10 mouse cellular contexts compared by ENCODE assay signal in genomic region chr7:30572969-30573368, GRCm38 (mm10). TPM values are rescaled to one million over a fixed set of nuclear protein-coding genes. Genes with fewer than 3 reads are reported as not detected.
A peak's percentile ranks its signal among the peaks of the same experiment; 100 is the strongest.
DNase-seq lines count a peak whose midpoint lies in the region; ATAC-seq and TF ChIP-seq lines count a peak whose summit lies in the region.
"Had no signal": no experiment of that assay in that cellular context is flagged by ENCODE, and none has a peak within 500 bp of the region (broad histone marks: within the 10 kb centered on the region; RNA-seq: fewer than 3 reads in every experiment).

No protein-coding gene starts in this region.

- TF ChIP-seq CTCF in intestine, postnatal 0 days (IDR thresholded peaks at IDR 0.05; ENCODE audit: low read depth): no peak

- WGBS in intestine, postnatal 0 days: 88% methylated on average over 2 of the region's 2 CpGs

- no peaks in the 10 kb centered on the region for H3K9me3 ChIP-seq in intestine, postnatal 0 days (ENCODE audit: control insufficient read depth)
- H3K9me3 ChIP-seq: megakaryocyte, embryonic 14.5 days had no signal

- no peak overlapping the region for H3K9ac ChIP-seq in intestine, postnatal 0 days (ENCODE audit: low read depth, low read length)

- H3K4me1 ChIP-seq in intestine, postnatal 0 days (replicated peaks; ENCODE audit: control insufficient read depth, insufficient read depth, low read length): no peaks in the 10 kb centered on the region

- H3K27ac ChIP-seq in intestine, postnatal 0 days (ENCODE audit: low read depth, low read length): no peak overlapping the region
- H3K27ac ChIP-seq: kidney, postnatal 0 days had no signal

- no peak overlapping the region for H3K4me3 ChIP-seq in intestine, postnatal 0 days (ENCODE audit: low read depth, low read length)
- H3K4me3 ChIP-seq: megakaryocyte, embryonic 14.5 days had no signal

- peaks cover 87% of the 10 kb centered on the region for H3K36me3 ChIP-seq in intestine, postnatal 0 days (ENCODE audit: control insufficient read depth, insufficient read depth)

- ATAC-seq in cerebellum, adult (ENCODE audit: insufficient number of reproducible peaks, low FRiP score, low TSS enrichment): no peak
- no peak for ATAC-seq in intestine, postnatal 0 days

- peak; percentile 86 for DNase-seq in cerebellum, adult 11-12 months
- peak; percentile 58 for DNase-seq in urinary bladder, postnatal 14 days (ENCODE audit: low spot score)
- no peak for DNase-seq in urinary bladder, postnatal 36 days (ENCODE audit: low spot score in 2 of 2)
- peak; percentile 76 for DNase-seq in kidney, adult 9 months
- no peak for DNase-seq in embryo, embryonic 10 days (ENCODE audit: low spot score)
- no peak for DNase-seq in right cerebral cortex, adult 18-20 months

- no peaks in the 10 kb centered on the region for H3K27me3 ChIP-seq in intestine, postnatal 0 days (replicated peaks; ENCODE audit: control insufficient read depth, insufficient read depth, low read length)
- H3K27me3 ChIP-seq: megakaryocyte, embryonic 14.5 days had no signal

- H3K4me2 ChIP-seq in intestine, postnatal 0 days (replicated peaks; ENCODE audit: low read depth): no peak overlapping the region

RNA-seq across cellular contexts. Expression of gene Igflr1, which starts 7.7 kb away (rescaled TPM):
- polyA plus RNA-seq in intestine, postnatal 0 days (2015; fragmentation: Nextera tagmentation; extraction: Ambion mirVana): 0.73 and 1.2 TPM in 2 replicates

RNA-seq across cellular contexts. Expression of gene Psenen, which starts 9.5 kb away (rescaled TPM):
- polyA plus RNA-seq in intestine, postnatal 0 days (2015; fragmentation: Nextera tagmentation; extraction: Ambion mirVana): 247 and 259 TPM in 2 replicates

RNA-seq across cellular contexts. Expression of gene Gm49396, which starts 9.8 kb away (rescaled TPM):
- polyA plus RNA-seq in intestine, postnatal 0 days (2015; fragmentation: Nextera tagmentation; extraction: Ambion mirVana): 0.83 and 1.2 TPM in 2 replicates

RNA-seq across cellular contexts. Expression of gene U2af1l4, which starts 9.9 kb away (rescaled TPM):
- polyA plus RNA-seq in intestine, postnatal 0 days (2015; fragmentation: Nextera tagmentation; extraction: Ambion mirVana): 65.9 and 68.6 TPM in 2 replicates

RNA-seq across cellular contexts. Expression of gene Lin37, which starts 13.3 kb away (rescaled TPM):
- polyA plus RNA-seq in intestine, postnatal 0 days (2015; fragmentation: Nextera tagmentation; extraction: Ambion mirVana): 31.4 and 33.9 TPM in 2 replicates

Comparison
In these comparisons a context has a peak if more than half of its experiments do, and no peak if none do; other contexts are left out.
1. DNase-seq: peak in cerebellum, adult 11-12 months (single experiment), urinary bladder, postnatal 14 days (single experiment) and kidney, adult 9 months (single experiment); none in urinary bladder, postnatal 36 days (0 of 2), embryo, embryonic 10 days (single experiment) and right cerebral cortex, adult 18-20 months (single experiment).